Mouse (Mus musculus) C2C12 (cell line): ENCODE measurements around the gene Zcwpw1.

Experiments used
- CEBPB ChIP-seq: IDR thresholded peaks from one replicate; pipeline ENCODE4 v1.6.1; 2011; ENCODE audit warnings: low read depth, mild to moderate bottlenecking, control low read depth, moderate library complexity
- CTCF ChIP-seq: IDR thresholded peaks from one replicate; pipeline ENCODE4 v1.5.1; 2011; ENCODE audit not compliant: control insufficient read depth, insufficient read depth, insufficient read length
- MAX ChIP-seq: IDR thresholded peaks from one replicate; pipeline ENCODE4 v1.6.1; 2011; ENCODE audit warnings: mild to moderate bottlenecking, control low read depth
- MYOD1 ChIP-seq: IDR thresholded peaks from one replicate; pipeline ENCODE4 v1.6.1; 2011; ENCODE audit warnings: low read depth; ENCODE audit not compliant: control insufficient read depth, insufficient read length
- USF1 ChIP-seq: IDR thresholded peaks from one replicate; pipeline ENCODE4 v1.6.1; 2011; ENCODE audit warnings: low read depth, mild to moderate bottlenecking, control low read depth, moderate library complexity

DNA sequence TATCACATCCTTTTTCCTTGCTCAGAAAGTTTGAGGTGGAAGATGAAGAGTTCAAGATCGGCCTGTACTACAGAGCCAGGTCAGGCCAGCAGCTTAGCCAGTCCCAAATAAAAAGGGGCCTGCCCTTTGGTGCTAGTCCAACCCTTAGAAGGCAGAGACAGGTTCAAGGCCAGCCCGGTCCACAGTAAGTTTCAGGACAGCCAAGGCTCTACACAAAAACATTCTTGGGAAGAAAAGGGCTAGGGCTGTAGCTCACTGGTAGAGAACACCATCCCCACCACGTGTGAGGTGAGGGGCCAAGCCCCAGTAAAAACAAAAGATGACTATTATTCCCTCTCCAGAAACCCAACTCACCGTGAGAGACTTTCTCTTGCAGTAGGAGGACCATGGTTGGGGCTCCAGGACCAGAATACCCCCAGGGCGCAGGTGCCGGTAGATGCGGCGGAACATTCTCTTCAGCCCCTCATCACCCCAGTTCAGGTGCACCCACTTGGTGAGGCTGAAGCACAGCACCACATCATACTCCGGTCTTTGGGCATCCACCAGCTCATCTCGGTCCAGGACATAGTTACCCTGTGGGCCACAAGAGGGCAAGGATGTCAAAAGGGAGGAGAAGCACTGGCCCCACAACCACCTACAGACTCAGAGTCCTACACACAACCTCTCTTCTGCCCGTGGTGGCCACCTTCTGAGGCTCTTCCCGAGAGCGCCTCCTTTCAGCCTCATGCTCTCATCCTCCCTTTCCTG is 4.6 kb upstream of the Zcwpw1 start:
- TF ChIP-seq CTCF (no peak), CEBPB (no peak), MAX (no peak), MYOD1 (no peak), USF1 (no peak)
